Mouse (Mus musculus): ENCODE measurements at regions not wholly inside any gene's neighbourhood (a gene's known extent, or its start where the extent isn't known, plus 50 kb on each side); places are given as distances from the start of the nearest gene placed in this dataset.

DNA sequence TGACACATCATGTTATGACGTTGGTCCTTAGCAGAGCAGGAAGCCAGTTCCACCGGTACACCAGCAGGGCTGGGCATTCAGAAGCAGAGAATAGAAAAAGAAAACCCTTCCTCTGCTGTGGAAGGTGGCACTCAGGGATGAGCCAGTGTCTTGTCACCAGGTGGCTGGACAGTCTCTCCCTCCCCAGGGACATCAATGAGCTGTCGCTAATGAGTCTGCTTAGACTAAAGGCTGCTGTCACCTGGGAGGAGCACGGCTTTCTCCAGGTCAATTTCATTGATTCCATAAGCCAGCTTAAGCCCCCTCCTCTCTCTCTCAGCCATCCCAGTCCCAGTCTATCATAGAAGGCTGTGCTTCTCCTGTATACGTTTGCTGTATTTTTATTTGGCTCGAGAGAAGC, 51.2 kb upstream of the Tmem132d start:
- intact Hi-C loops (cut with DNase I) = no loop called here
- no peak for DNase-seq

DNA sequence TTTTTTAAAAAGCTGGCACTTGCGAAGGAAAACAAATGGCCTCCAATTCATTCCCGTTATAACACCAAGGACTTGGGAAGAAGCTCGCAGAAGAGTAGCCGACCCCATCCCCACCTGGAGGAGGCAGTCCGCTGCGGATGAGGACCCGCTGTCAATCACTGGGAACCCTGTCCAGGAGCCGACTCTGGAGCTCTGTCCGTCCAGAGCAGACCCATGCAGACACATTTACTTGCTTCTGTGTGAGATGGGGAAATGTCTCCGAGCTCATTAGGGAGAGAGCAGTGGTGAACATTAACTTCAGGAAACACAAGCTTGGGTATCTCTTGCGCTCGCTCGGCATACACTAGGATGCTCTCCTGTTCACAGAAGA, 50.5 kb upstream of the Tmem132d start:
- no peak for DNase-seq
- intact Hi-C loops (cut with DNase I) = no loop called here

DNA sequence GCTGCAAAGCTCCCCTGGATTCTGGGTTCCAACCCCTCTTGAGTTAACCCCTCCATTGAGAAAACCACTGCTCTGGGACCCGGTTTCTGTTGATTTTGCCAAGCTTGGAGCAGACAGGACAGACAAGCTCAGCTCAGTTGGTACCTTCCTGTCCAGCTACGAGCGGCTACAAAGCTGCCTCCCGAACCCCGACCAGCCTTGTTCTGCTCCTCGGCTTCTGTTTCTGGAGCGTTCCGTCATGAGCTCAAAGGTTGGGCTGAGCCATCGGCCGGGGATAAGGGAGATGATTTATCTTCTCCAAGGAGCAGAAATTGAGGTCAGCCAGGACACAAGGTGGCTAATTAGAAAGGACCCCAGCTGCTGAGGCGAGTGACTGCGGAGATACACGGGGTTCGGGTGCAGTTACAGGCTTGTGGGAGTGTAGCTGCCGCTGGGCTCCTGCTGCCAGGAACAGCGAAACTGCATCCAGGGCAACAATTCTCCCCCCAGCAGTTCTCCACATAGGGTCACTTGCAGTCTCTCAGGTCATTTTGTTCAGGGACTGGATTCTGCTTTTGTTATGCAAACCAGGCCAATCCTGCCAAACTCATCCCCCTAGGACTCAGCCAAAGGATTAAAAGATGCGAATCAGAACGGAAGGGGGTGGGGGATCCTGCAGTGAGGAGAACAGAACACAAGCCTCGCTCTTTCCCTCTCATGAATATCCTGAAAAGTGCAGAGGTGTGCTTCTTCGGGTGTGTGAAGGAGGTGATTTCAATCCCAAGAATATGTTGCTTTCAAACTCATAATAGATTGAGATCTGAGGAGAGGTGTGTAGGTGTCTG, 50.0 kb upstream of the Tmem132d start:
- no peak for DNase-seq
- intact Hi-C loops (cut with DNase I) = no loop called here

Measured in heart, postnatal 14 days (tissue).